Mouse (Mus musculus): ENCODE measurements around the gene Fam89b.
A peak's percentile ranks its signal among the peaks of the same experiment; 100 is the strongest.

Gene Fam89b

GRCm38 (mm10) chr19:5739446-5739845 is 10.0 kb upstream of the Fam89b start:
- DNase-seq (ENCODE audit: low read depth, low spot score) = no peak

GRCm38 (mm10) chr19:5734325-5734724 is 4.9 kb upstream of the Fam89b start:
- no peak for DNase-seq (ENCODE audit: low read depth, low spot score)

- peak; percentile 89 for DNase-seq (ENCODE audit: low read depth, low spot score)
Measured at GRCm38 (mm10) chr19:5731264-5731978, 2.0 kb upstream of the Fam89b start.

GRCm38 (mm10) chr19:5730314-5731186 is 1.1 kb upstream of the Fam89b start:
- no peak for DNase-seq (ENCODE audit: low read depth, low spot score)

GRCm38 (mm10) chr19:5728631-5729443 is 616 bp downstream of the Fam89b start:
- DNase-seq (ENCODE audit: low read depth, low spot score) = no peak

GRCm38 (mm10) chr19:5727701-5728100 is 1.8 kb downstream of the Fam89b start:
- DNase-seq (ENCODE audit: low read depth, low spot score) = peak; percentile 70

- DNase-seq (ENCODE audit: low read depth, low spot score) = no peak
Measured at GRCm38 (mm10) chr19:5726961-5727578, 2.4 kb downstream of the Fam89b start.

- DNase-seq (ENCODE audit: low read depth, low spot score) = no peak
Measured at GRCm38 (mm10) chr19:5725767-5726515, 3.5 kb downstream of the Fam89b start, which contains the start of gene Ehbp1l1. Gene Ehbp1l1, minus strand, starts transcription at chr19:5726317.

GRCm38 (mm10) chr19:5725029-5725707 is 4.3 kb downstream of the Fam89b start:
- no peak for DNase-seq (ENCODE audit: low read depth, low spot score)

- DNase-seq (ENCODE audit: low read depth, low spot score) = no peak
Measured at GRCm38 (mm10) chr19:5724549-5724941, 4.9 kb downstream of the Fam89b start.

GRCm38 (mm10) chr19:5723934-5724548 is 5.4 kb downstream of the Fam89b start:
- no peak for DNase-seq (ENCODE audit: low read depth, low spot score)

GRCm38 (mm10) chr19:5722848-5723425 is 6.5 kb downstream of the Fam89b start:
- DNase-seq (ENCODE audit: low read depth, low spot score) = no peak

GRCm38 (mm10) chr19:5721233-5721632 is 8.2 kb downstream of the Fam89b start:
- DNase-seq (ENCODE audit: low read depth, low spot score) = no peak

GRCm38 (mm10) chr19:5716955-5717354 is 12.5 kb downstream of the Fam89b start:
- DNase-seq (ENCODE audit: low read depth, low spot score) = no peak

GRCm38 (mm10) chr19:5715793-5716688 is 13.4 kb downstream of the Fam89b start:
- no peak for DNase-seq (ENCODE audit: low read depth, low spot score)

GRCm38 (mm10) chr19:5713730-5714129 is 15.7 kb downstream of the Fam89b start:
- no peak for DNase-seq (ENCODE audit: low read depth, low spot score)

GRCm38 (mm10) chr19:5713255-5713654 is 16.2 kb downstream of the Fam89b start:
- DNase-seq (ENCODE audit: low read depth, low spot score) = no peak

- no peak for DNase-seq (ENCODE audit: low read depth, low spot score)
Measured at GRCm38 (mm10) chr19:5711907-5712460, 17.5 kb downstream of the Fam89b start.

All from retina, postnatal 7 days (tissue).